Mouse (Mus musculus): ENCODE measurements around the gene Usp21.

- TF ChIP-seq CTCF (conservative IDR thresholded peaks at IDR 0.05; ENCODE audit: low read length) (no peak), NANOG (IDR thresholded peaks at IDR 0.05; ENCODE audit: borderline replicate concordance, low read length) (no peak)
These were observed 55.4 kb downstream of the Usp21 start for GRCm38 (mm10) chr1:171232348-171232747.

All from E14TG2a.4 (cell line).